Mouse (Mus musculus): Measurements from ENCODE around the gene Nek7. TPM values are rescaled to one million over a fixed set of nuclear protein-coding genes. Genes with fewer than 3 reads are reported as not detected.

The Nek7 gene
- polyA plus RNA-seq, 1 experiment from 2014 or later, result 8.0 TPM

DNA sequence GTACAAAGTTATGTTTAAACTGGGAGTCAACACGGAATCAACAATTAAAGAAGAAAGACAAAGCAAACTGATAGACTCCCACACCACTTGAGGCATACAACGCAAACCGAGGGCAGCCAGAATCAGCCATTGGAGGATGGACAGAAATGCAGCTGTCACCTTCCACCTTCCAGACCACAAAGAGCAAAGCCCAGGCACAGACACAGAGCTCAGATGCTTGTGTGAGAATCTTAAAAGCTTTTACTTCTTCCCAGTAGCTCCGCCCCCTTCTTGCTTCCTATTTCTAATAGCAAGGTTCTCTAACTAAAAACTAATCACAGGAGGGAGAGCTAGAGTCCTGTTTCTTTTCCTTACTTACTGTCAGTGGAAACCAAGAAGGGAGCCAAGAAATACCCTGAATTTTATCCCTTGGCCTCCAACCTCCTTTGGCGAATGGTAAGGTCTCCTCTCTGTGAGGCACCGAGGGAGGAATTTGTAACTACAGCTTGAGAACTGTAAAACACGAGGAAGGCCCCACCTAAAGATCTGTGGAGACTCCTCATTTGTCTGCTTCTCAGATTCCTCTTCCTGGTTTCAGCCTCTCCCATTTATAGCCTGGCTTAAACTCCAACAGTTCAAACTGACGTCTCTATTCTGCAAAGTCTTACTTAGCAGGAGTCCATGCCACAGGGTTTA, 78.3 kb downstream of the Nek7 start:
- Histone ChIP-seq H3K27ac (ENCODE audit: low read depth, low read length) (no peak overlapping the region), H3K4me1 (ENCODE audit: control insufficient read depth, insufficient read depth, low read length) (no peaks in the 10 kb centered on the region), H3K4me2 (ENCODE audit: low read depth, low read length) (no peak overlapping the region), H3K9me3 (ENCODE audit: control insufficient read depth, low read length) (no peaks in the 10 kb centered on the region), H3K36me3 (ENCODE audit: control insufficient read depth, insufficient read depth, low read length) (no peaks in the 10 kb centered on the region), H3K4me3 (ENCODE audit: low read depth, low read length) (no peak overlapping the region), H3K9ac (replicated peaks; ENCODE audit: low read depth, low read length) (no peak overlapping the region), H3K27me3 (ENCODE audit: control insufficient read depth, insufficient read depth, low read length) (no peaks in the 10 kb centered on the region)
- no peak for ATAC-seq (ENCODE audit: low read depth)
- WGBS, result 73% methylated on average over 8 of the region's 8 CpGs

GRCm38 (mm10) chr1:138539713-138540112, 80.2 kb downstream of the Nek7 start:
- Histone ChIP-seq H3K4me3 (ENCODE audit: low read depth, low read length) (no peak overlapping the region), H3K9me3 (ENCODE audit: control insufficient read depth, low read length) (no peaks in the 10 kb centered on the region), H3K9ac (replicated peaks; ENCODE audit: low read depth, low read length) (no peak overlapping the region), H3K4me2 (ENCODE audit: low read depth, low read length) (no peak overlapping the region), H3K27me3 (ENCODE audit: control insufficient read depth, insufficient read depth, low read length) (no peaks in the 10 kb centered on the region), H3K4me1 (ENCODE audit: control insufficient read depth, insufficient read depth, low read length) (no peaks in the 10 kb centered on the region), H3K27ac (ENCODE audit: low read depth, low read length) (no peak overlapping the region), H3K36me3 (ENCODE audit: control insufficient read depth, insufficient read depth, low read length) (no peaks in the 10 kb centered on the region)
- no peak for ATAC-seq (ENCODE audit: low read depth)
- WGBS, result 48% methylated on average over 1 of the region's 1 CpGs

GRCm38 (mm10) chr1:138538217-138538616, 81.7 kb downstream of the Nek7 start:
- no peaks in the 10 kb centered on the region for H3K36me3 ChIP-seq (ENCODE audit: control insufficient read depth, insufficient read depth, low read length)
- ATAC-seq (ENCODE audit: low read depth), result no peak
- no peak overlapping the region for H3K4me2 ChIP-seq (ENCODE audit: low read depth, low read length)
- no peak overlapping the region for H3K4me3 ChIP-seq (ENCODE audit: low read depth, low read length)
- no peak overlapping the region for H3K27ac ChIP-seq (ENCODE audit: low read depth, low read length)
- no peak overlapping the region for H3K9ac ChIP-seq (replicated peaks; ENCODE audit: low read depth, low read length)
- no peaks in the 10 kb centered on the region for H3K27me3 ChIP-seq (ENCODE audit: control insufficient read depth, insufficient read depth, low read length)
- H3K4me1 ChIP-seq (ENCODE audit: control insufficient read depth, insufficient read depth, low read length), result no peaks in the 10 kb centered on the region
- H3K9me3 ChIP-seq (ENCODE audit: control insufficient read depth, low read length), result no peaks in the 10 kb centered on the region

- ATAC-seq (ENCODE audit: low read depth), result no peak
- Histone ChIP-seq H3K36me3 (ENCODE audit: control insufficient read depth, insufficient read depth, low read length) (no peaks in the 10 kb centered on the region), H3K4me2 (ENCODE audit: low read depth, low read length) (no peak overlapping the region), H3K27ac (ENCODE audit: low read depth, low read length) (no peak overlapping the region), H3K9ac (replicated peaks; ENCODE audit: low read depth, low read length) (no peak overlapping the region), H3K9me3 (ENCODE audit: control insufficient read depth, low read length) (no peaks in the 10 kb centered on the region), H3K27me3 (ENCODE audit: control insufficient read depth, insufficient read depth, low read length) (no peaks in the 10 kb centered on the region), H3K4me3 (ENCODE audit: low read depth, low read length) (no peak overlapping the region), H3K4me1 (ENCODE audit: control insufficient read depth, insufficient read depth, low read length) (no peaks in the 10 kb centered on the region)
- WGBS, result 75% methylated on average over 16 of the region's 16 CpGs
These were observed 84.0 kb downstream of the Nek7 start for GRCm38 (mm10) chr1:138535758-138536574.

DNA sequence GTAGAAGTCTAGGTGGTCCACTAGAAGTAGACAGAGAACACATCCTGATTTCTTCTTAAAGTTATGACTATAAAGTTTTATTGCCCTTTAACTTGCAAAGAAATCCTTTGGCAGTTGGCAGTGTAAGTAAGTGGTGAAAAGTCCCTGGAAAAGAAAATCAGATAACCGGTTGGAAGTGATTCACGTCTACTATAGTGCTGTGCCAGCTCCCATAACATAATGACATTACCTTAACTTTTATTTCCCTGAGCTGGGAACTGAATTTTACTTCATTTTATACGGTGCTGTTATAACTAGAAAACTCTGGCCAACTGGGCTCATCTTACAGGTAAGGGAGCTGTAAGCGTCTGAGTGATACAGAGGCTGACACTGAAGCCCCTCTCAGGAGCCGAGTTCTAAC, 89.3 kb downstream of the Nek7 start:
- Histone ChIP-seq H3K9me3 (ENCODE audit: control insufficient read depth, low read length) (no peaks in the 10 kb centered on the region), H3K27ac (ENCODE audit: low read depth, low read length) (no peak overlapping the region), H3K4me3 (ENCODE audit: low read depth, low read length) (no peak overlapping the region), H3K4me2 (ENCODE audit: low read depth, low read length) (no peak overlapping the region), H3K9ac (replicated peaks; ENCODE audit: low read depth, low read length) (no peak overlapping the region), H3K36me3 (ENCODE audit: control insufficient read depth, insufficient read depth, low read length) (no peaks in the 10 kb centered on the region), H3K4me1 (ENCODE audit: control insufficient read depth, insufficient read depth, low read length) (no peaks in the 10 kb centered on the region), H3K27me3 (ENCODE audit: control insufficient read depth, insufficient read depth, low read length) (no peaks in the 10 kb centered on the region)
- 92% methylated on average over 5 of the region's 5 CpGs for WGBS
- ATAC-seq (ENCODE audit: low read depth), result no peak

- H3K9me3 ChIP-seq (ENCODE audit: control insufficient read depth, low read length), result no peaks in the 10 kb centered on the region
- H3K27me3 ChIP-seq (ENCODE audit: control insufficient read depth, insufficient read depth, low read length), result no peaks in the 10 kb centered on the region
- no peak overlapping the region for H3K27ac ChIP-seq (ENCODE audit: low read depth, low read length)
- no peak overlapping the region for H3K4me3 ChIP-seq (ENCODE audit: low read depth, low read length)
- no peak overlapping the region for H3K9ac ChIP-seq (replicated peaks; ENCODE audit: low read depth, low read length)
- no peak; the same call in 1 of the 2 replicates for ATAC-seq (ENCODE audit: low read depth)
- 20% methylated on average over 6 of the region's 6 CpGs for WGBS
- no peak overlapping the region for H3K4me2 ChIP-seq (ENCODE audit: low read depth, low read length)
- peaks cover 5% of the 10 kb centered on the region; the same call in 1 of the 2 replicates for H3K4me1 ChIP-seq (ENCODE audit: control insufficient read depth, insufficient read depth, low read length)
- H3K36me3 ChIP-seq (ENCODE audit: control insufficient read depth, insufficient read depth, low read length), result no peaks in the 10 kb centered on the region
These were observed 96.0 kb downstream of the Nek7 start for GRCm38 (mm10) chr1:138523962-138524361.

- no peak for ATAC-seq (ENCODE audit: low read depth)
- Histone ChIP-seq H3K27me3 (ENCODE audit: control insufficient read depth, insufficient read depth, low read length) (no peaks in the 10 kb centered on the region), H3K4me3 (ENCODE audit: low read depth, low read length) (no peak overlapping the region), H3K9me3 (ENCODE audit: control insufficient read depth, low read length) (no peaks in the 10 kb centered on the region), H3K4me2 (ENCODE audit: low read depth, low read length) (no peak overlapping the region), H3K9ac (replicated peaks; ENCODE audit: low read depth, low read length) (no peak overlapping the region), H3K27ac (ENCODE audit: low read depth, low read length) (no peak overlapping the region), H3K36me3 (ENCODE audit: control insufficient read depth, insufficient read depth, low read length) (no peaks in the 10 kb centered on the region), H3K4me1 (ENCODE audit: control insufficient read depth, insufficient read depth, low read length) (no peaks in the 10 kb centered on the region)
- WGBS, result 53% methylated on average over 5 of the region's 5 CpGs
These were observed 101.7 kb downstream of the Nek7 start for GRCm38 (mm10) chr1:138518235-138518634.

DNA sequence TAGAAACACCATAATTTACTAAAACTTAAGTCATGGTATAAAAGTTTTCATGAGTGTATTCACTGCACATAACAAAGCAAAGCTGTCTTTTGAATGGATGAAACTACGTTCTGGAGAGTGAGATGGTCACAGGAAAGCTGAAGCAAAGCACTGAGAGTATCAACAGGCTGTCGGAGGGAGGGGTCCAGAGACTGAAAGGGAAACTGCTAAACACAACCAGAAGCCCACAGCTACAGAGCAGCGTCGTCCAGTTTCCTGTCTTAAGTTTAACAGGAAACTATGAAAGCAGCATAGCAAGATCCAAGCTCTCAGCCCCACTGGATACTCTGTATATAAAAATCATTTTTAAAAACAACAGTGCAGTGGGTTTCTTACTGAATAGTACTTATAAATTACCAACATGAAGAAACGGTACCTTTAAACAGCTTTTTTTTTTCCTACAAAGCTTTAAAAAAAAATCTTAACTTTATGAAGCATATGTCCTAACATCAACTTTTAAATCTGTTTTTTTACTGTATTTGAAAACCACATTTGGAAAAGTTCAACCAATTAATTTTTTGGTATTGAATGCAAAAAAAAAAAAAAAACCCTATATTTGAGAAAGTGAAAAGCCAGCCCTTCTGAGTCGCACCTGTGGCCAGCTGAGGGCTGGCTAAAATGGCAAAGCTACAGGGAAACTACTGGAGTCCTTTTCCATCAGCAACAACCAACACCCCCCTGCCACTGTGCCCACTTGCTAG, 102.4 kb downstream of the Nek7 start:
- H3K4me2 ChIP-seq (ENCODE audit: low read depth, low read length), result no peak overlapping the region
- 63% methylated on average over 6 of the region's 6 CpGs for WGBS
- no peak for ATAC-seq (ENCODE audit: low read depth)

GRCm38 (mm10) chr1:138516946-138517345, 103.0 kb downstream of the Nek7 start:
- Histone ChIP-seq H3K4me3 (ENCODE audit: low read depth, low read length) (no peak overlapping the region), H3K27me3 (ENCODE audit: control insufficient read depth, insufficient read depth, low read length) (no peaks in the 10 kb centered on the region), H3K9me3 (ENCODE audit: control insufficient read depth, low read length) (no peaks in the 10 kb centered on the region), H3K27ac (ENCODE audit: low read depth, low read length) (no peak overlapping the region), H3K36me3 (ENCODE audit: control insufficient read depth, insufficient read depth, low read length) (no peaks in the 10 kb centered on the region), H3K4me1 (ENCODE audit: control insufficient read depth, insufficient read depth, low read length) (no peaks in the 10 kb centered on the region), H3K9ac (replicated peaks; ENCODE audit: low read depth, low read length) (no peak overlapping the region), H3K4me2 (ENCODE audit: low read depth, low read length) (no peak overlapping the region)
- no peak for ATAC-seq (ENCODE audit: low read depth)
- WGBS, result 92% methylated on average over 2 of the region's 2 CpGs

More for the DNA sequence above, 102.4 kb downstream of the Nek7 start:
- no peak overlapping the region for H3K9ac ChIP-seq (replicated peaks; ENCODE audit: low read depth, low read length)
- H3K27ac ChIP-seq (ENCODE audit: low read depth, low read length), result no peak overlapping the region
- H3K36me3 ChIP-seq (ENCODE audit: control insufficient read depth, insufficient read depth, low read length), result no peaks in the 10 kb centered on the region
- no peak overlapping the region for H3K4me3 ChIP-seq (ENCODE audit: low read depth, low read length)
- no peaks in the 10 kb centered on the region for H3K27me3 ChIP-seq (ENCODE audit: control insufficient read depth, insufficient read depth, low read length)
- H3K9me3 ChIP-seq (ENCODE audit: control insufficient read depth, low read length), result no peaks in the 10 kb centered on the region
- no peaks in the 10 kb centered on the region for H3K4me1 ChIP-seq (ENCODE audit: control insufficient read depth, insufficient read depth, low read length)
